Mouse (Mus musculus) forelimb bud, embryonic 11.5 days (tissue): ENCODE measurements at regions not wholly inside any gene's neighbourhood (a gene's known extent, or its start where the extent isn't known, plus 50 kb on each side); places are given as distances from the start of the nearest gene placed in this dataset.
A peak's percentile ranks its signal among the peaks of the same experiment; 100 is the strongest.

Experiments
- DNase-seq: peaks from one replicate; pipeline ENCODE4 v3.0.0-alpha.2; 2012; ENCODE audit warnings: low read depth, low spot score

GRCm38 (mm10) chr9:101807249-101807648 lies 54.4 kb upstream of the 9630041A04Rik start:
- no peak for DNase-seq

GRCm38 (mm10) chr9:101796718-101797117 lies 64.9 kb upstream of the 9630041A04Rik start:
- no peak for DNase-seq

- no peak for DNase-seq
Observed at GRCm38 (mm10) chr9:101796063-101796462, 65.6 kb upstream of the 9630041A04Rik start.

- DNase-seq, result no peak
Observed at GRCm38 (mm10) chr9:101795436-101795835, 66.2 kb upstream of the 9630041A04Rik start.

- no peak for DNase-seq
Observed at GRCm38 (mm10) chr9:101790936-101791335, 70.7 kb upstream of the 9630041A04Rik start.

- peak; percentile 37 for DNase-seq
Observed at GRCm38 (mm10) chr9:101740949-101741605, 120.6 kb upstream of the 9630041A04Rik start.

GRCm38 (mm10) chr9:101739322-101739721 lies 122.3 kb upstream of the 9630041A04Rik start:
- no peak for DNase-seq

GRCm38 (mm10) chr9:101734271-101734670 lies 127.4 kb upstream of the 9630041A04Rik start:
- peak; percentile 39 for DNase-seq

GRCm38 (mm10) chr9:101733611-101734225 lies 127.9 kb upstream of the 9630041A04Rik start:
- DNase-seq, result peak; percentile 12

- DNase-seq, result no peak
Observed at GRCm38 (mm10) chr9:101730136-101730535, 131.5 kb upstream of the 9630041A04Rik start.

- DNase-seq, result no peak
Observed at GRCm38 (mm10) chr9:101717911-101718310, 143.7 kb upstream of the 9630041A04Rik start.

- no peak for DNase-seq
Observed at GRCm38 (mm10) chr9:101716326-101716725, 145.3 kb upstream of the 9630041A04Rik start.

GRCm38 (mm10) chr9:101714805-101715204 lies 146.8 kb upstream of the 9630041A04Rik start:
- DNase-seq, result no peak

GRCm38 (mm10) chr9:101710611-101711071 lies 151.0 kb upstream of the 9630041A04Rik start:
- no peak for DNase-seq

GRCm38 (mm10) chr9:101700368-101700767 lies 161.3 kb upstream of the 9630041A04Rik start:
- no peak for DNase-seq

- DNase-seq, result no peak
Observed at GRCm38 (mm10) chr9:101694054-101694453, 167.6 kb upstream of the 9630041A04Rik start.

GRCm38 (mm10) chr9:101691336-101691735 lies 170.3 kb upstream of the 9630041A04Rik start:
- no peak for DNase-seq

GRCm38 (mm10) chr9:101690916-101691315 lies 170.7 kb upstream of the 9630041A04Rik start:
- DNase-seq, result no peak

- no peak for DNase-seq
Observed at GRCm38 (mm10) chr9:101690402-101690861, 171.2 kb upstream of the 9630041A04Rik start.

- DNase-seq, result peak; percentile 92
Observed at GRCm38 (mm10) chr9:101689532-101690401, 171.9 kb upstream of the 9630041A04Rik start.

GRCm38 (mm10) chr9:101687226-101687625 lies 174.4 kb upstream of the 9630041A04Rik start:
- no peak for DNase-seq

GRCm38 (mm10) chr9:101677563-101677962 lies 184.1 kb upstream of the 9630041A04Rik start:
- DNase-seq, result no peak
